Mouse (Mus musculus) central nervous system, embryonic 11.5 days (tissue): ENCODE data around the gene Spryd4. TPM values are rescaled to one million over a fixed set of nuclear protein-coding genes. Genes with fewer than 3 reads are reported as not detected.

ENCODE experiments used
- polyA plus RNA-seq: library from polyadenylated mRNA; depleted of rRNA; stranded (reverse); fragments of >200 nt; gene quantifications from 2 replicates; pipeline ENCODE4 v1.2.3, GENCODE M21; 2012; rRNA removed

The Spryd4 gene
- 13.5 and 17.9 TPM in 2 replicates for polyA plus RNA-seq

DNA sequence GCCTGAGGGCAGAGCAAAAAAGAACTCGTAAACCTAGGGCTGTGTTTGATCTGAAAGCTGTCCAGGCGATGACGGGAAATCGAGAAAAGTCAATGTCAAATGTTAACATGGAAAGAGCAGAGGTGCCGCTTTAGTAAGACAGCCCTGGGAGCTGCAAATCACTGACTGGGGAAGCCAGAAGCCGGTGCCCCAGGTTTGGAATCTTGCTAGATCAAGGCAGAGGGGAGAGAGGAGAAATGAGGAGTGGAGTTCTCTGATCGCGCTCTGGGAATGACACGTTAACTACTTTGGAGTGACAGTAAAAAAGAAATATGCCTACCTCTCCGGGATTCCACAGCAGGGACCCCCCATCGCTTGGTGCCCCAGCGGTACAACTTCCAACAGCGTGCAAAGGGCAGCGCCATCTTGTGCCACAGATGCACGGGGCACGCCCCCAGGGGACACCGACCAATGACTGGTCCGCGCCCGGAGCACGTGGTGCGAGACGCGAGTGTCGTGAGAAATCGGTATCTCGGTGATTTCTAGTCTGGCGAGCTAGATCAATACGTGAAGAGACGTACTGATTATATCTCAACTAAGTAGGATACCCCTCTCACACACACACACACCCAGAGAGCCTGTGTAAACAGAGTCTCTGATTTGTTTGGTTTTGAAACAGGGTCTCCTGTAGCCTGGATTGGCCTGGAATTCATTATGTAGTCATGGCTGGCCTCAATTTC is at the start of gene Spryd4:
Gene Spryd4, minus strand, starts transcription at position 418 of the 719 bp plus-strand sequence.

DNA sequence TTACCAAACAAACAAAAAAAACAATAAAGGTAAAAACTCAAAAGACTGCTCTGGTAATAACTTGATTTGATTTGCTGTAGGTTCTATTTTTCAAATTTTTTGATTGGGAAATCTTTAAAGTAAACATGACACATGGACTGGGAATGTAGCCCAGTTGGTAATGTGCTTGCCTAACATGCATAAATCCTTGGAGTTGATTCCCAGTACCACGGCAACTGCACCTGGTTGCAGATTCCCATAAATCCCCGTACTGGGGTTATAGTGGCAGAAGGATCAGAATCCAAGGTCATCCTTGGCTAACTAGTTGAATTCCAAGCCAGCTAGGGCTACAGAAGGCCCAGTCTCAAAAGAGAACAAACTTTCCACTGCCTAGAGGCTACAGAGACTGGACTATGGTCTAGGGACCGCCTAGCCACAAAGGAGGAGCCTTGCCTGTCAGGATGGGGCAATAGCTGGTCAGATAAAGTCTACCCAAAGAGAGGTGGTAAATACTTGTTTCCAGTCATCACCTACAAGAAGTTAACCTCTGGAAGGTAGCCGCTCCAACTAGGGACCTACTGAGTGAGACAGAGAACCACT is 42.2 kb upstream of the Spryd4 start, which contains the start of gene Apon:
Gene Apon, plus strand, starts transcription at position 420 of the 579 bp plus-strand sequence.

GRCm38 (mm10) chr10:128231697-128232419 is 20.3 kb upstream of the Spryd4 start, which contains the start of gene Timeless:
Gene Timeless (plus strand): TSS chr10:128232065.

GRCm38 (mm10) chr10:128225538-128225937 is 13.9 kb upstream of the Spryd4 start, which contains the start of gene Mip:
Gene Mip (plus strand): TSS chr10:128225838.

DNA sequence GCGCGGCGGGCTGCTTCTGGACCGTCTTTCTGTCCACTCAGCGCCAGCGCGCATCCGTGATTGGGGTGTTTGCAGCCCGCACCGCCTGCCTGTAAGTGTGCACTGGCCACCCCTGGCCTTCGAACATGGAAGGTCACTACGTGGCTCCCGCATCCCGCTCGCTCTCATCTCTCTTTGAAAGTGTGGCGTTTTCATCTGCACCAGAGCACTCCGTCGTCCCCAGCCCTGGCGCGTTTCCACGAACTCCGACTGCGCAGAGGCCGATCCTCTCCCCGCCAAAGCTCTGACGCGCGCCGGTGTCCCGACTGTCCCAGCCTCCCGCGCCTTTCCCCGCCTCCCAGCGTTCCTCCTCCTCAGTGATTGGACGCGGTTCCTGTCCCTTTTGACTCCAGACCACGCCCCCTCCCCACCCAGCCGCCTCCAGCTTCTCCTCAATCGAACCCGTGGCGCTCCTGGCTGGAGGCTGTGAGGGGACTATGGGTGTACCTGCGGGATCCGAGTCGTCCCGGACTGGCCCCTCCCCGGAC is 17.5 kb downstream of the Spryd4 start, which contains the start of gene Gls2:
Gene Gls2, plus strand, starts transcription at position 434 of the 527 bp plus-strand sequence.

GRCm38 (mm10) chr10:128179989-128180388 is 31.6 kb downstream of the Spryd4 start, which contains the start of gene Rbms2:
Gene Rbms2 (minus strand): TSS chr10:128180297.

Other genes with a start within 250 kb of the Spryd4 start
- not detected in 2 replicates for gene Hsd17b6, start 204.2 kb downstream of the Spryd4 start, polyA plus RNA-seq
- 73.8 and 80.4 TPM in 2 replicates for gene Prim1, start 196.6 kb downstream of the Spryd4 start, polyA plus RNA-seq
- gene Naca, start 176.2 kb downstream of the Spryd4 start, polyA plus RNA-seq = 619 and 820 TPM in 2 replicates
- 129 and 150 TPM in 2 replicates for gene Ptges3, start 152.9 kb downstream of the Spryd4 start, polyA plus RNA-seq
- 1,057 and 1,253 TPM in 2 replicates for gene Atp5b, start 128.5 kb downstream of the Spryd4 start, polyA plus RNA-seq
- 31.9 and 36.9 TPM in 2 replicates for gene Baz2a, start 120.2 kb downstream of the Spryd4 start, polyA plus RNA-seq
- 33.3 and 69.7 TPM in 2 replicates for gene Rbms2, start 31.5 kb downstream of the Spryd4 start, polyA plus RNA-seq
- 2.6 and 4.6 TPM in 2 replicates for gene Gls2, start 17.4 kb downstream of the Spryd4 start, polyA plus RNA-seq
- gene Mip, start 14.0 kb upstream of the Spryd4 start, polyA plus RNA-seq = 0.13 and 0.30 TPM in 2 replicates
- gene Timeless, start 20.3 kb upstream of the Spryd4 start, polyA plus RNA-seq = 42.7 and 53.6 TPM in 2 replicates
- 0.98 and 1.0 TPM in 2 replicates for gene Apon, start 42.3 kb upstream of the Spryd4 start, polyA plus RNA-seq
- 0.80 and 1.4 TPM in 2 replicates for gene Apof, start 56.9 kb upstream of the Spryd4 start, polyA plus RNA-seq
- gene Stat2, start 58.8 kb upstream of the Spryd4 start, polyA plus RNA-seq = 21.3 and 22.5 TPM in 2 replicates
- gene Il23a, start 86.9 kb upstream of the Spryd4 start, polyA plus RNA-seq = 0.11 and 0.17 TPM in 2 replicates
- gene Pan2, start 91.5 kb upstream of the Spryd4 start, polyA plus RNA-seq = 45.0 and 49.8 TPM in 2 replicates
- gene Cnpy2, start 110.7 kb upstream of the Spryd4 start, polyA plus RNA-seq = 134 and 148 TPM in 2 replicates
- gene Cs, start 125.9 kb upstream of the Spryd4 start, polyA plus RNA-seq = 120 and 162 TPM in 2 replicates
- gene Coq10a, start 157.2 kb upstream of the Spryd4 start, polyA plus RNA-seq = 32.1 and 35.4 TPM in 2 replicates
- 45.2 and 47.7 TPM in 2 replicates for gene Ankrd52, start 165.3 kb upstream of the Spryd4 start, polyA plus RNA-seq
- gene Slc39a5, start 189.4 kb upstream of the Spryd4 start, polyA plus RNA-seq = 0.65 and 1.1 TPM in 2 replicates
- gene Nabp2, start 199.7 kb upstream of the Spryd4 start, polyA plus RNA-seq = 80.3 and 86.7 TPM in 2 replicates
- 36.8 and 42.2 TPM in 2 replicates for gene Rnf41, start 199.8 kb upstream of the Spryd4 start, polyA plus RNA-seq
- gene Smarcc2, start 247.4 kb upstream of the Spryd4 start, polyA plus RNA-seq = 251 and 263 TPM in 2 replicates